Mouse (Mus musculus) limb, embryonic 12.5 days (tissue): ENCODE data around the gene Gm42688. TPM values are rescaled to one million over a fixed set of nuclear protein-coding genes. Genes with fewer than 3 reads are reported as not detected.

Experiments used
- ATAC-seq: fragments of 200-750 bp; cut with Nextera tagmentation; 2 replicates; pipeline ENCODE4 v1.8.0; 2017; ENCODE audit warnings: low read depth, moderate TSS enrichment; ENCODE audit not compliant: insufficient number of reproducible peaks, insufficient read depth, low FRiP score, low TSS enrichment
- H3K27ac ChIP-seq: fragments of 300-500 bp; sonication (generic); 2 replicates; pipeline ENCODE4 v1.5.1; 2016; ENCODE audit warnings: mild to moderate bottlenecking, moderate library complexity
- H3K27me3 ChIP-seq: fragments of 300-500 bp; sonication (generic); 2 replicates; pipeline ENCODE4 v1.6.1; 2016; ENCODE audit warnings: mild to moderate bottlenecking, moderate library complexity
- H3K36me3 ChIP-seq: fragments of 300-500 bp; sonication (generic); 2 replicates; pipeline ENCODE4 v1.6.1; 2016; ENCODE audit warnings: mild to moderate bottlenecking, moderate library complexity
- H3K4me1 ChIP-seq: fragments of 300-500 bp; sonication (generic); replicated peaks from 2 replicates; pipeline ENCODE4 v1.6.1; 2016
- H3K4me2 ChIP-seq: fragments of 300-500 bp; sonication (generic); 2 replicates; pipeline ENCODE4 v1.6.1; 2016; ENCODE audit warnings: mild to moderate bottlenecking, moderate library complexity
- H3K4me3 ChIP-seq: fragments of 300-500 bp; sonication (generic); replicated peaks from 2 replicates; pipeline ENCODE4 v1.5.1; 2016; ENCODE audit warnings: mild to moderate bottlenecking
- H3K9ac ChIP-seq: fragments of 300-500 bp; sonication (generic); replicated peaks from 2 replicates; pipeline ENCODE4 v1.6.1; 2016; ENCODE audit warnings: mild to moderate bottlenecking, moderate library complexity
- H3K9me3 ChIP-seq: fragments of 300-500 bp; sonication (generic); 2 replicates; pipeline ENCODE4 v1.6.1; 2016; ENCODE audit warnings: mild to moderate bottlenecking, moderate library complexity
- WGBS: fragments of 180-500 bp; shearing (Covaris S2); methylation state at CpG from one replicate; pipeline ENCODE4 v1.1.7; 2016; 5-methylcytosine and 5-hydroxymethylcytosine counted together
- polyA plus RNA-seq: library from polyadenylated mRNA; unstranded; fragments of >200 nt; fragmentation: Nextera tagmentation; extraction: Ambion mirVana; gene quantifications from 2 replicates; pipeline ENCODE4 v1.2.1, GENCODE M21; 2016

Gm42688 gene
- polyA plus RNA-seq, 1 experiment from 2014 or later, result 3.9 TPM

DNA sequence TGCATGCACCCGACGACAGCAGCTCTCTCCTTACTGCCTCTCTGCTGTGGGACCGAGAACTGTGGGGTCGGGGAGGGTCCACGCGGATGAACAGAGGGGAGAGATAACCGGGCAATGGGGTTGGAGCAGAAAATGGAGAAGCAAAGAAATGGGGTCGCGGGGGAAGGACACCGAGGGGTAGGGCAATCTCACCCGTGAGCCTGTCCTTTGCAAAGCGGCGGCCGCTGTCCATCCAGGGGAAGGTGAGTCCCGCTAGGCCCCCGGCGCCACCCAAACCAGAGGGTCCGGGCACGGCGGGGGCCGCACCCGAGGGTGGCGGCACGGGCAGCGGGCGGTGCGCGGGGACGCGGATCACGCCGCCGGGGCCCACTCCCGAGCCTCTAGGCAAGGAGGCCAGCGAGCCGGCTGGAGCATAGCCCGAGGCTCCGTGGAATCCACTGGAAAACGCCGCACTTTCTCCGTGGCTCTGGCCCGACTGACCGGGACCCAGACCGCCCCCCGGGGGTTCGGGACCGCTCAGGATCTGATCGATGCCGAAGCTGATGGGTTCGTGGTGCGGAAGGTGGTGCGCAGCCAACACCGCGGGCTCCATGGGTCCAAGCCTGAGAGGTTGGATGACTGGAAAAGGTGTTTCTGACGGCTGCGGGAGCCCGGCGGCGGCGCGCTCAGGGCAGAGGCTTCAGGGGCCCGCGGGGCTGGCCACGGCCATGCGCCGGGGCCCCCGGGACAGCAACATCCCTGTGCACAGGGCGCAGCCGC lies 31.8 kb upstream of the Gm42688 start:
- WGBS, result 1% methylated on average over 68 of the region's 69 CpGs
- ATAC-seq, result no peak
- H3K27ac ChIP-seq, result no peak overlapping the region
- H3K4me3 ChIP-seq, result peak overlapping the region; percentile 29
- no peaks in the 10 kb centered on the region for H3K36me3 ChIP-seq
- peaks cover 28% of the 10 kb centered on the region for H3K4me1 ChIP-seq
- H3K27me3 ChIP-seq, result peaks cover 99% of the 10 kb centered on the region
- H3K9me3 ChIP-seq, result no peaks in the 10 kb centered on the region
- no peak overlapping the region for H3K9ac ChIP-seq
- H3K4me2 ChIP-seq, result peak overlapping the region; percentile 46

DNA sequence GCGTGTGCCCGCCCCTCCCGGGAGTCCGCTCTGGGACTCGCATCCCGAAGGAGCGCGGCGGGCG lies 31.3 kb upstream of the Gm42688 start, which contains the start of gene Tlx2:
Tlx2 (minus strand) TSS at position 47 of the 64 bp plus-strand sequence.
- peak within 1 kb of the TSS; percentile 18; the same call in 1 of the 2 replicates for H3K9ac ChIP-seq

GRCm38 (mm10) chr6:83070311-83071219 lies 30.9 kb upstream of the Gm42688 start:
- ATAC-seq, result no peak
- Histone ChIP-seq H3K4me3 (peak overlapping the region; percentile 29), H3K27ac (no peak overlapping the region), H3K9me3 (no peaks in the 10 kb centered on the region), H3K27me3 (peaks cover 97% of the 10 kb centered on the region), H3K36me3 (no peaks in the 10 kb centered on the region), H3K4me1 (peaks cover 28% of the 10 kb centered on the region), H3K9ac (peak overlapping the region; percentile 18; the same call in 1 of the 2 replicates), H3K4me2 (peak overlapping the region; percentile 46)
- under 1% methylated on average over 58 of the region's 58 CpGs for WGBS

More for the DNA sequence above, 31.3 kb upstream of the Gm42688 start, which contains the start of gene Tlx2:
- H3K27me3 ChIP-seq, result peaks cover 99% of the 10 kb centered on the region
- WGBS, result 0% methylated on average over 10 of the region's 10 CpGs
- no peaks in the 10 kb centered on the region for H3K9me3 ChIP-seq
- H3K4me3 ChIP-seq, result peak within 1 kb of the TSS; percentile 29
- H3K4me1 ChIP-seq, result peaks cover 28% of the 10 kb centered on the region
- H3K27ac ChIP-seq, result no peak within 1 kb of the TSS
- no peaks in the 10 kb centered on the region for H3K36me3 ChIP-seq
- H3K4me2 ChIP-seq, result peak within 1 kb of the TSS; percentile 46
- no peak for ATAC-seq

DNA sequence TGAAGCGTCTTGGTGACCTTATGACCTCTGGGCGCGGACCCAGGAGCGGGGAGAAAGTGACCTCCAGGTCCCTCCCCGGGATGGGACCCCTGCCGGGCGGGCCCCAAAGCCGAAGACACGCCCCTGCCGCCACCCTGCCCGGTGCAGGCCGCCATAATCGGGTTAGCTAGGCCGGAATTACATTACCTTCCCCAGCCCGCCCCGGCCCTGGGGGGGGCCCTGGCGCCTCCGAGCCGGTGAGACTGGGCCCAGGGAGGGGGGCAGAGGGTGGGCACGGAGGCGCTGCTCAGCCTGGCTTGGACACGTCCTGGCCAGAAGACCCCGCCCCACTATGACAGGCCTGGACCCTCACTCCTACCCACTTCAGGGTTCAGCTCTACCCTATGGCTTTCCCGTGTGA lies 30.2 kb upstream of the Gm42688 start:
- 2% methylated on average over 24 of the region's 24 CpGs for WGBS
- peak overlapping the region; percentile 46 for H3K4me2 ChIP-seq
- peak overlapping the region; percentile 18; the same call in 1 of the 2 replicates for H3K9ac ChIP-seq
- H3K27ac ChIP-seq, result no peak overlapping the region
- no peak for ATAC-seq
- no peaks in the 10 kb centered on the region for H3K36me3 ChIP-seq
- peaks cover 97% of the 10 kb centered on the region for H3K27me3 ChIP-seq
- peaks cover 28% of the 10 kb centered on the region for H3K4me1 ChIP-seq
- H3K9me3 ChIP-seq, result no peaks in the 10 kb centered on the region
- peak overlapping the region; percentile 17 for H3K4me3 ChIP-seq

GRCm38 (mm10) chr6:83074979-83075378 lies 26.4 kb upstream of the Gm42688 start:
- Histone ChIP-seq H3K9me3 (no peaks in the 10 kb centered on the region), H3K27ac (no peak overlapping the region), H3K4me1 (peaks cover 32% of the 10 kb centered on the region), H3K27me3 (peaks cover 66% of the 10 kb centered on the region), H3K4me3 (no peak overlapping the region), H3K36me3 (peaks cover 3% of the 10 kb centered on the region), H3K9ac (no peak overlapping the region), H3K4me2 (no peak overlapping the region)
- no peak for ATAC-seq
- 20% methylated on average over 2 of the region's 2 CpGs for WGBS

- H3K9ac ChIP-seq, result peak within 1 kb of the TSS; percentile 86
- peaks cover 30% of the 10 kb centered on the region for H3K36me3 ChIP-seq
- H3K9me3 ChIP-seq, result no peaks in the 10 kb centered on the region
- WGBS, result under 1% methylated on average over 54 of the region's 54 CpGs
- H3K4me1 ChIP-seq, result peaks cover 21% of the 10 kb centered on the region
- H3K4me2 ChIP-seq, result peak within 1 kb of the TSS; percentile 93
- peaks cover 45% of the 10 kb centered on the region for H3K27me3 ChIP-seq
- H3K27ac ChIP-seq, result peak within 1 kb of the TSS; percentile 85
- H3K4me3 ChIP-seq, result peak within 1 kb of the TSS; percentile 73
- peak; percentile 77 for ATAC-seq
These were observed 23.6 kb upstream of the Gm42688 start, which contains the start of gene Pcgf1 for GRCm38 (mm10) chr6:83077630-83078323. TSS of gene Pcgf1 (plus strand) at chr6:83077869.

GRCm38 (mm10) chr6:83078324-83078858 lies 23.0 kb upstream of the Gm42688 start:
- Histone ChIP-seq H3K36me3 (peaks cover 30% of the 10 kb centered on the region), H3K4me1 (peaks cover 26% of the 10 kb centered on the region), H3K4me3 (peak overlapping the region; percentile 73), H3K27me3 (peaks cover 45% of the 10 kb centered on the region), H3K9ac (peak overlapping the region; percentile 86), H3K4me2 (peak overlapping the region; percentile 93), H3K27ac (peak overlapping the region; percentile 85), H3K9me3 (no peaks in the 10 kb centered on the region)
- ATAC-seq, result peak; percentile 90
- under 1% methylated on average over 46 of the region's 46 CpGs for WGBS

DNA sequence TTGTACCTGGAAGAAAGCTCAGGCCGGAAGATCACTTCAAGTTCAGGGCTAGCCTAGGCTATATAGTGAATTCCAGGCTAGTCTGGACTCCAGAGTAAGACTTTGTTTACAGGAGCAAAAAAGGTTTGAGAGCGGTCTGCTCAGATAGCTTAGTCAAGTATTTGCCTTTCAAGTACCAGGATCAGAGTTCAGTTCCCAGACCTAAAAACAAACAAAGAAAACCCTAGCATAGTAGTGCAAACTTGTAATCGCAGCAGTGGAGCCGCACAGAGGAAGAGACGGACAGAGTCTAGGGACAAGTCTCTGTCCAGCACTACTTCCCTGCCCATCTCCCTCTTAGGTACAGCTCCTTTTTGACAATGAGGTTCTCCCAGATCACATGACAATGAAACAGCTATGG lies 21.2 kb upstream of the Gm42688 start:
- ATAC-seq, result no peak
- Histone ChIP-seq H3K9me3 (no peaks in the 10 kb centered on the region), H3K36me3 (peaks cover 30% of the 10 kb centered on the region), H3K9ac (no peak overlapping the region), H3K4me1 (peaks cover 42% of the 10 kb centered on the region), H3K4me2 (no peak overlapping the region), H3K4me3 (no peak overlapping the region), H3K27me3 (peaks cover 46% of the 10 kb centered on the region), H3K27ac (no peak overlapping the region)
- 91% methylated on average over 5 of the region's 5 CpGs for WGBS

DNA sequence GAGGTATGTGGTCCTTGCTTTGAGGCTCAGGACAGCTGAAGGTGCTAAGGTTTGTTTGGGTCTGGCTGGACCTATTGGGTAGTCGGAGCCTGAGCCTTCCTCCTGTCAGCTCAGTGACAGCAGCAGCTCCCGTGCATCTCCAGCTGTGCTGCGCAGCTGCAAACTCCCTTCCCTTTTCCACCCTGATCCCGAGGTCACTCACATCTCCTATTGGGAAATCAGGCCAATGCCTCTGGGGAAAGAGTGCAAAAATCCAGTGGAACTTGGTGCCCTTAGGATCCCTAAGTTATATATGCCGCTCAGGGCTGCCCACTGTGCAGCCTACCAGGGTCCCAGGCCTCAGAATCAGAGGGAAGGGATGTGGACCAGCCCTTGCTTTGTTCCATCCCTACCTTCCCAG lies 17.9 kb upstream of the Gm42688 start:
- Histone ChIP-seq H3K27me3 (peaks cover 64% of the 10 kb centered on the region), H3K9me3 (no peaks in the 10 kb centered on the region), H3K4me2 (no peak overlapping the region), H3K4me1 (peaks cover 62% of the 10 kb centered on the region), H3K27ac (no peak overlapping the region), H3K4me3 (no peak overlapping the region), H3K36me3 (peaks cover 30% of the 10 kb centered on the region), H3K9ac (0 out of 2 replicates have a peak overlapping the region, but pooled peaks have one; percentile 14)
- 17% methylated on average over 5 of the region's 5 CpGs for WGBS
- ATAC-seq, result no peak

DNA sequence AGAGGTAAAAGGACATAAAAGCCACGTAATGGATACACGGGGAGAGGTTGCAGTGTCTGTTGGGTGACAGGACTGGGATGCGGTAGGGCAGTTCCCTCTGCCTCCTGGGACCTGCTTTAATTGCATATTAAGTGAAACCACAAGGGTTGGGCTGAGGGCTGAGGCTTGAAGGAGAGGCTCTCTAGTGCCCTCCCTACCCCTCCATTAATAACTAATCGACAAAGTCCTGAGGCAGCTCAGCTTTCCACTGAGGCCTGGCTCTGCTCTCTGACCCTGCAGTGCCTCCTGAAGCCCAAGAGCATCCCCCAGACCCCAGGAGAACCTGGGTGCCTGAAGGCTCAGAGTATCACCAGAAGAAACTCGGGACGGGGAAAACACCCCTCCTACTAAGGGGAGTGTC lies 16.9 kb upstream of the Gm42688 start:
- no peak overlapping the region for H3K9ac ChIP-seq
- no peaks in the 10 kb centered on the region for H3K9me3 ChIP-seq
- WGBS, result 5% methylated on average over 6 of the region's 6 CpGs
- H3K4me2 ChIP-seq, result no peak overlapping the region
- H3K4me3 ChIP-seq, result no peak overlapping the region
- H3K27me3 ChIP-seq, result peaks cover 72% of the 10 kb centered on the region
- peaks cover 30% of the 10 kb centered on the region for H3K36me3 ChIP-seq
- H3K4me1 ChIP-seq, result peaks cover 54% of the 10 kb centered on the region
- no peak for ATAC-seq
- H3K27ac ChIP-seq, result no peak overlapping the region
